8 mouse cellular contexts compared by ENCODE assay signal in genomic region chr4:119112256-119112885, GRCm38 (mm10). TPM values are rescaled to one million over a fixed set of nuclear protein-coding genes. Genes with fewer than 3 reads are reported as not detected.
DNase-seq lines count a peak whose midpoint lies in the region; ATAC-seq lines count a peak whose summit lies in the region.

No protein-coding gene starts in this region.

- H3K27ac ChIP-seq in embryonic facial prominence, embryonic 13.5 days, result no peak overlapping the region
- no peak overlapping the region; the same call in 1 of the 2 replicates for H3K27ac ChIP-seq in hindbrain, embryonic 16.5 days (ENCODE audit: low read depth, low read length)
- H3K27ac ChIP-seq in midbrain, embryonic 16.5 days (ENCODE audit: low read length), result 0 out of 2 replicates have a peak overlapping the region, but pooled peaks have one; percentile 7

- ATAC-seq in embryonic facial prominence, embryonic 13.5 days (ENCODE audit: insufficient number of reproducible peaks, insufficient read depth, low FRiP score, low TSS enrichment, low read depth), result no peak
- peak; percentile 3; the same call in 1 of the 2 replicates for ATAC-seq in hindbrain, embryonic 16.5 days
- ATAC-seq in midbrain, embryonic 16.5 days, result no peak
- ATAC-seq in erythroid progenitor cell, adult 5-6 weeks (replicated peaks; ENCODE audit: low FRiP score, poor library complexity, severe bottlenecking), result no peak

- peaks cover 7% of the 10 kb centered on the region; the same call in 1 of the 2 replicates for H3K36me3 ChIP-seq in embryonic facial prominence, embryonic 13.5 days
- H3K36me3 ChIP-seq in hindbrain, embryonic 16.5 days (ENCODE audit: control insufficient read depth, insufficient read depth, low read length), result no peaks in the 10 kb centered on the region
- H3K36me3 ChIP-seq in midbrain, embryonic 16.5 days (ENCODE audit: control insufficient read depth, insufficient read depth, low read length), result no peaks in the 10 kb centered on the region

- WGBS in embryonic facial prominence, embryonic 13.5 days, result 20% methylated on average over 2 of the region's 2 CpGs
- WGBS in hindbrain, embryonic 16.5 days, result 25% methylated on average over 2 of the region's 2 CpGs
- 32% methylated on average over 2 of the region's 2 CpGs for WGBS in midbrain, embryonic 16.5 days

- H3K9me3 ChIP-seq in embryonic facial prominence, embryonic 13.5 days, result no peaks in the 10 kb centered on the region
- no peaks in the 10 kb centered on the region for H3K9me3 ChIP-seq in hindbrain, embryonic 16.5 days (ENCODE audit: control insufficient read depth, low read length)
- H3K9me3 ChIP-seq in midbrain, embryonic 16.5 days (replicated peaks; ENCODE audit: control insufficient read depth, low read length, poor library complexity, severe bottlenecking), result no peaks in the 10 kb centered on the region

- H3K4me1 ChIP-seq in embryonic facial prominence, embryonic 13.5 days, result peaks cover 79% of the 10 kb centered on the region
- H3K4me1 ChIP-seq in hindbrain, embryonic 16.5 days (ENCODE audit: control insufficient read depth, insufficient read depth, low read depth, low read length), result peaks cover 12% of the 10 kb centered on the region
- H3K4me1 ChIP-seq in midbrain, embryonic 16.5 days (ENCODE audit: control insufficient read depth, insufficient read depth, low read length), result peaks cover 7% of the 10 kb centered on the region

- no peaks in the 10 kb centered on the region for H3K27me3 ChIP-seq in embryonic facial prominence, embryonic 13.5 days
- H3K27me3 ChIP-seq in hindbrain, embryonic 16.5 days (replicated peaks; ENCODE audit: control insufficient read depth, insufficient read depth, low read length), result no peaks in the 10 kb centered on the region
- H3K27me3 ChIP-seq in midbrain, embryonic 16.5 days (ENCODE audit: control insufficient read depth, insufficient read depth, low read depth, low read length), result no peaks in the 10 kb centered on the region

- DNase-seq in left cerebral cortex, postnatal 4 days, result peak; percentile 11
- no peak for DNase-seq in left cerebral cortex, adult 8-10 months (ENCODE audit: low spot score in 2 of 2)
- DNase-seq in cerebellum, postnatal 36 days, result no peak
- no peak for DNase-seq in spleen, postnatal 36 days (ENCODE audit: low spot score in 2 of 2)

- 0 out of 2 replicates have a peak overlapping the region, but pooled peaks have one; percentile 80 for H3K4me3 ChIP-seq in embryonic facial prominence, embryonic 13.5 days
- H3K4me3 ChIP-seq in hindbrain, embryonic 16.5 days (ENCODE audit: low read length), result no peak overlapping the region
- H3K4me3 ChIP-seq in midbrain, embryonic 16.5 days (ENCODE audit: low read depth, low read length), result no peak overlapping the region

- peak overlapping the region; percentile 73 for H3K4me2 ChIP-seq in embryonic facial prominence, embryonic 13.5 days
- peak overlapping the region; percentile 19; the same call in 1 of the 2 replicates for H3K4me2 ChIP-seq in hindbrain, embryonic 16.5 days (ENCODE audit: low read length)
- peak overlapping the region; percentile 2; the same call in 1 of the 2 replicates for H3K4me2 ChIP-seq in midbrain, embryonic 16.5 days (ENCODE audit: low read length)

- intact Hi-C loops in left cerebral cortex, postnatal 4 days (cut with DNase I), result no loop called here

- H3K9ac ChIP-seq in embryonic facial prominence, embryonic 13.5 days, result 0 out of 2 replicates have a peak overlapping the region, but pooled peaks have one; percentile 94
- H3K9ac ChIP-seq in hindbrain, embryonic 16.5 days (ENCODE audit: low read depth, low read length), result no peak overlapping the region
- no peak overlapping the region for H3K9ac ChIP-seq in midbrain, embryonic 16.5 days (ENCODE audit: low read depth, low read length)

RNA-seq across cellular contexts. Expression of gene Slc2a1, which starts 3.9 kb away (rescaled TPM):
- 10 to 100 TPM; 33.5 to 34.1 TPM for total RNA-seq in left cerebral cortex, postnatal 4 days (2021)
- 100 to 1,000 TPM in 1 of 4 experiments, 10 to 100 TPM in 3; 83.3 to 103 (median 92.3) TPM for total RNA-seq in left cerebral cortex, adult 8-10 months (2022)
- 116 and 123 TPM in 2 replicates for polyA plus RNA-seq in embryonic facial prominence, embryonic 13.5 days (2015; fragmentation: Nextera tagmentation; extraction: Ambion mirVana)
- polyA plus RNA-seq in hindbrain, embryonic 16.5 days (2015; fragmentation: Nextera tagmentation; extraction: Ambion mirVana), result 100 and 106 TPM in 2 replicates
- 90.7 and 91.6 TPM in 2 replicates for polyA plus RNA-seq in midbrain, embryonic 16.5 days (2015; fragmentation: Nextera tagmentation; extraction: Ambion mirVana)
- total RNA-seq in erythroid progenitor cell, adult 5-6 weeks (2015; ENCODE audit: low replicate concordance), result 1.1 and 5.4 TPM in 2 replicates
- total RNA-seq in erythroid progenitor cell, adult 5-6 weeks (2017; ENCODE audit: low replicate concordance), result 1.0 TPM in 1 of 2 replicates, not detected in the other

Comparison
In these comparisons a context has a peak if more than half of its experiments do, and no peak if none do; other contexts are left out.
1. H3K4me2 ChIP-seq: peak in every context shown above with its lines; median percentile 73 in embryonic facial prominence, embryonic 13.5 days; 19 in hindbrain, embryonic 16.5 days; 2 in midbrain, embryonic 16.5 days.
2. RNA of gene Slc2a1, which starts 3.9 kb away (total RNA-seq): 83.3 to 103 TPM in left cerebral cortex, adult 8-10 months and 33.5 to 34.1 TPM in left cerebral cortex, postnatal 4 days; 1.0 to 5.4 TPM in erythroid progenitor cell, adult 5-6 weeks; every median in the first group is over 4 times any median in the second.